Mouse (Mus musculus) kidney, adult 18-20 months (tissue): ENCODE measurements at regions not wholly inside any gene's neighbourhood (a gene's known extent, or its start where the extent isn't known, plus 50 kb on each side); places are given as distances from the start of the nearest gene placed in this dataset.

ENCODE experiments used
- DNase-seq: peaks from one replicate; pipeline ENCODE4 v3.0.0; 2021

GRCm38 (mm10) chr19:24622776-24623175, 51.0 kb upstream of the Tmem252 start:
- DNase-seq, result no peak

- no peak for DNase-seq
These were observed 51.5 kb upstream of the Tmem252 start for GRCm38 (mm10) chr19:24622309-24622708.

DNA sequence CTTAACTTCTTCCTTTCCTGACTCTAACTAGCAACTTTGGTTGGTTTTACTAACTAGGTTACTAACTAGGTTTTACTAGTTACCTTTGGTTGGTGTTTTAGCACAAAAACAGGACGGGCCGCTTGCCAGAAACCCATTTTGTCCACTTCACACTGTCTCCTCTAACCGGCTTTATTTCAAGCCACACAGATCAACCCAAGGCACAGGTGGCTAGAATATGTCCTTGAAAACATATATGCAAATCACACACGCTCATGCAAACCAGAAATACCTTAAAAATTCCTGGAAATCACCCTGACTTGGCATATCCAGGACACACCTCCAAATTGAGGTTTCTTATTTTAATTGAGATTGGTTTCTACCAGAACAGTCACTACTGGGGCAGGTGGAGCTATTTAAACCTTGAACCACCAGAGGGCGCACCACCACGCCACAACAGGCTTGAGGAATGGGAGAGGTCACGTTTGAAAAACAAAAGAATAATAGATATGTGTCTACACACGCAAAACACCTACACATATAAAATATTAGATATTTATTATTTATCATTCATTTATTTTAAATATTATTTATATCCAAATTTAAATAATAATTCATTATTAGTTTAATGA, 52.1 kb upstream of the Tmem252 start:
- DNase-seq, result peak; percentile 70

- no peak for DNase-seq
These were observed 58.0 kb upstream of the Tmem252 start for GRCm38 (mm10) chr19:24615762-24616310.

DNA sequence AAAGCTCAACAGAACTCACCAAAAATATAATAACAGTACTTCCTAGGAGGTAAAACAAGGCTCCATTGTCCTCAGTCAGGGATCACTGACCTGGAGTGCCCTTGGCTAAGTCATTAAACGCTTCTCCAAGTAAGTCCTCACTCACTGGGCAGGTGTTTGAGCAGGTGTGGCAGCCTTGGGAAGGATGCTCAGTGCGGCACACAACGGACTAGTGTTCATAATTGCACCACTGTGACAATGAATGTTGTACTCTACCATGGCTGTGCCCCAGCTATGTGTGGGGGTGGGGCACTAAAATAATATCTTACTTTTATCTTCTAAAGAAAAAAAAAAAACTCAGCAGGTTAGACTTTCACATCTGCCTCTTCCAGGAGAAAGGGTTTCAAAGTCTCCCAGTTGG, 52.2 kb upstream of the Pip5k1b start:
- no peak for DNase-seq

- no peak for DNase-seq
These were observed 50.8 kb upstream of the Pip5k1b start for GRCm38 (mm10) chr19:24606390-24606976.
